Mouse (Mus musculus) midbrain, embryonic 16.5 days (tissue): ENCODE data around the gene Runx2. TPM values are rescaled to one million over a fixed set of nuclear protein-coding genes. Genes with fewer than 3 reads are reported as not detected.
A peak's percentile ranks its signal among the peaks of the same experiment; 100 is the strongest.

Experiments used
- ATAC-seq: fragments of 200-750 bp; cut with Nextera tagmentation; 2 replicates; pipeline ENCODE4 v1.8.0; 2017; ENCODE audit warnings: moderate TSS enrichment
- H3K27ac ChIP-seq: fragments of 300-500 bp; sonication (generic); 2 replicates; pipeline ENCODE4 v1.5.1; 2014; ENCODE audit warnings: mild to moderate bottlenecking, low read length, mixed read lengths
- H3K27me3 ChIP-seq: fragments of 300-500 bp; sonication (generic); 2 replicates; pipeline ENCODE4 v1.6.1; 2014; ENCODE audit warnings: low read depth, low read length, mixed read lengths; ENCODE audit not compliant: control insufficient read depth, insufficient read depth
- H3K36me3 ChIP-seq: fragments of 300-500 bp; sonication (generic); 2 replicates; pipeline ENCODE4 v1.6.1; 2014; ENCODE audit warnings: mild to moderate bottlenecking, low read length, moderate library complexity, mixed read lengths; ENCODE audit not compliant: control insufficient read depth, insufficient read depth
- H3K4me1 ChIP-seq: fragments of 300-500 bp; sonication (generic); 2 replicates; pipeline ENCODE4 v1.6.1; 2014; ENCODE audit warnings: mild to moderate bottlenecking, low read length, mixed read lengths; ENCODE audit not compliant: control insufficient read depth, insufficient read depth
- H3K4me2 ChIP-seq: fragments of 300-500 bp; sonication (generic); 2 replicates; pipeline ENCODE4 v1.6.1; 2014; ENCODE audit warnings: mild to moderate bottlenecking, low read length, mixed read lengths
- H3K4me3 ChIP-seq: fragments of 300-500 bp; sonication (generic); 2 replicates; pipeline ENCODE4 v1.5.1; 2014; ENCODE audit warnings: low read depth, mild to moderate bottlenecking, low read length, moderate library complexity, mixed read lengths
- H3K9ac ChIP-seq: fragments of 300-500 bp; sonication (generic); 2 replicates; pipeline ENCODE4 v1.6.1; 2014; ENCODE audit warnings: low read depth, low read length, mixed read lengths
- H3K9me3 ChIP-seq: fragments of 300-500 bp; sonication (generic); replicated peaks from 2 replicates; pipeline ENCODE4 v1.6.1; 2014; ENCODE audit warnings: mild to moderate bottlenecking, low read length, mixed read lengths; ENCODE audit not compliant: control insufficient read depth, poor library complexity, severe bottlenecking
- WGBS: fragments of 180-500 bp; shearing (Covaris S2); extraction: QIAGEN DNeasy Blood & Tissue Kit; methylation state at CpG from one replicate; pipeline ENCODE4 v1.1.7; 2014; 5-methylcytosine and 5-hydroxymethylcytosine counted together
- polyA plus RNA-seq: library from polyadenylated mRNA; unstranded; fragments of >200 nt; fragmentation: Nextera tagmentation; extraction: Ambion mirVana; gene quantifications from 2 replicates; pipeline ENCODE4 v1.2.1, GENCODE M21; 2015

Gene Runx2
- polyA plus RNA-seq, result 0.30 and 0.53 TPM in 2 replicates

DNA sequence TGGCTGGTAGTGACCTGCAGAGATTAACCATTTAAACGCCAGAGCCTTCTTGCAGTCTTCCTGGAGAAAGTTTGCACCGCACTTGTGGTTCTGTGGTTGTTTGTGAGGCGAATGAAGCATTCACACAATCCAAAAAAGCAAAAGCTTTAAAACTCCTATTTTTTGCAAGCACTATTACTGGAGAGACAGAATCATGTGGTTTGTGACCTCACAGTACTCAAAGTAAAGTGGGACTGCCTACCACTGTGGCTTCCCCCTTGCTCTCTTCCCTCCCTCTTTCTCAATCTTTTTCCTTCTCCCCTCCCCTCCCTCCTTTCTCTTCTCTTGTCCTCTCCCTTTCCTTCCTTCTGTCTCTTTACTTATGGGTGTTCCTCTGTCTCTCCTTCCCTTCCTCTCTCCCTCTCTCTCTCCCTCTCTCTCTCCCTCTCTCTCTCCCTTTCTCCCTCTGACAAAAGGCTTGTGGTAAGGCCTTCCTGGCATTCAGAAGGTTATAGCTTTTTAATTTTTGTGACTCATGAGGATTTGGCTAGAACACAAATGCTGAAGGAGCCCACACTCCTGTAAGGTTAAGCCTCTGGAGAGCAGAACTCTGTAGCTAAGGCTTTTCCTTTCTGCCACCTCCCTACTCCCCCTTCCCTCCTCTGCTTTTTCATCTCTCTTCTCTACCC, at the start of gene Runx2:
Gene Runx2, minus strand, starts transcription at position 290 of the 668 bp plus-strand sequence.
- Histone ChIP-seq H3K4me1 (peaks cover 5% of the 10 kb centered on the region; the same call in 1 of the 2 replicates), H3K9me3 (no peaks in the 10 kb centered on the region), H3K4me2 (peak within 1 kb of the TSS; percentile 20; the same call in 1 of the 2 replicates), H3K27me3 (no peaks in the 10 kb centered on the region), H3K36me3 (no peaks in the 10 kb centered on the region), H3K4me3 (no peak within 1 kb of the TSS), H3K27ac (no peak within 1 kb of the TSS), H3K9ac (no peak within 1 kb of the TSS)
- 29% methylated on average over 3 of the region's 3 CpGs for WGBS
- no peak for ATAC-seq

- Histone ChIP-seq H3K27ac (no peak overlapping the region), H3K36me3 (no peaks in the 10 kb centered on the region), H3K4me2 (no peak overlapping the region), H3K4me3 (no peak overlapping the region), H3K27me3 (no peaks in the 10 kb centered on the region), H3K9ac (no peak overlapping the region), H3K9me3 (no peaks in the 10 kb centered on the region), H3K4me1 (no peaks in the 10 kb centered on the region)
- no peak for ATAC-seq
- WGBS, result 95% methylated on average over 6 of the region's 6 CpGs
Observed at GRCm38 (mm10) chr17:44863165-44863564, 48.6 kb upstream of the Runx2 start.

- Histone ChIP-seq H3K4me1 (no peaks in the 10 kb centered on the region), H3K4me3 (no peak overlapping the region), H3K27ac (no peak overlapping the region), H3K9me3 (no peaks in the 10 kb centered on the region), H3K27me3 (no peaks in the 10 kb centered on the region), H3K9ac (no peak overlapping the region), H3K4me2 (no peak overlapping the region), H3K36me3 (no peaks in the 10 kb centered on the region)
- ATAC-seq, result no peak
- WGBS, result 81% methylated on average over 4 of the region's 4 CpGs
Observed at GRCm38 (mm10) chr17:44842184-44842583, 27.6 kb upstream of the Runx2 start.

GRCm38 (mm10) chr17:44831201-44831600, 16.6 kb upstream of the Runx2 start:
- 78% methylated on average over 1 of the region's 1 CpGs for WGBS

DNA sequence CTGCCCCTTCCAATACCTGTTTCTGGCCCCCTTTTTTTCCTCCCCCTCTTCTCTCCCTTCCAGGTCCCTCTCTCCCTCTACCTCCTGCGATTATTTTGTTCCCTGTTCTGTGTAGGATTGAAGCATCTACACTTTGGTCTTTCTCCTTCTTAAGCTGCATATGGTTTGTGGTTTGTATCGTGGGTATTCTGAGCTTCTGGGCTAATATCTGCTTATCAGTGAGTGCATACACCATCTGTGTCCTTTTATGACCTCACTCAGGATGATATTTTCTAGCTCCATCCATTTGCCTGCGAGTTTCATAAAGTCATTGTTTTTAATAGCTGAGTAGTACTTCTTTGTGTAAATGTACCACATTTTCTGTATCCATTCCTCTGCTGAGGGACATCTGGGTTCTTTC, 15.0 kb upstream of the Runx2 start:
- H3K9me3 ChIP-seq, result no peaks in the 10 kb centered on the region
- no peak overlapping the region for H3K9ac ChIP-seq
- H3K4me3 ChIP-seq, result no peak overlapping the region
- no peaks in the 10 kb centered on the region for H3K36me3 ChIP-seq
- no peak overlapping the region for H3K27ac ChIP-seq
- 94% methylated on average over 3 of the region's 3 CpGs for WGBS
- H3K4me1 ChIP-seq, result no peaks in the 10 kb centered on the region
- no peak overlapping the region for H3K4me2 ChIP-seq
- no peak for ATAC-seq
- no peaks in the 10 kb centered on the region for H3K27me3 ChIP-seq

More at GRCm38 (mm10) chr17:44831201-44831600, 16.6 kb upstream of the Runx2 start:
- H3K36me3 ChIP-seq, result no peaks in the 10 kb centered on the region
- H3K4me1 ChIP-seq, result no peaks in the 10 kb centered on the region
- H3K9me3 ChIP-seq, result no peaks in the 10 kb centered on the region
- H3K4me3 ChIP-seq, result no peak overlapping the region
- H3K9ac ChIP-seq, result no peak overlapping the region
- no peak for ATAC-seq
- H3K4me2 ChIP-seq, result no peak overlapping the region
- H3K27ac ChIP-seq, result no peak overlapping the region
- H3K27me3 ChIP-seq, result no peaks in the 10 kb centered on the region

DNA sequence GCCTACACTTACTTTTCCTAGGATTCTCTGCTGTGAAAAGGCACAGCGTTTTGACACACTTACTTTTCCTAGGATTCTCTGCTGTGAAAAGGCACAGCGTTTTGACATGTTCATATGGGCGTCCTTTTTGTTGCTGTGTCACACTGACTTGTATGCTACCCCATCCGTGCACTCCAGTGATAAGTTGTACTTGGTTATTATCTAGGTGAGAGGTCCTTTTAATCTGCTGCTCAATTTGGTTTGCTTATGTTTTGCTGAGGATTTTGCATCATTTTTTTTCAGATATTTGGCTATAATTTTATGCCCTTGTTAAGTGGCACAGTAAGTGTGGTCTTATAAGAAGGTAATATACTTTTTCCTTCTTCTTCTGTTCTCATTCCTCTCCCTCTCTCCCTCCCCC, 13.4 kb upstream of the Runx2 start:
- H3K9me3 ChIP-seq, result no peaks in the 10 kb centered on the region
- H3K4me2 ChIP-seq, result no peak overlapping the region
- no peak overlapping the region for H3K27ac ChIP-seq
- H3K4me1 ChIP-seq, result no peaks in the 10 kb centered on the region
- 89% methylated on average over 4 of the region's 4 CpGs for WGBS
- H3K9ac ChIP-seq, result no peak overlapping the region
- H3K27me3 ChIP-seq, result no peaks in the 10 kb centered on the region
- no peaks in the 10 kb centered on the region for H3K36me3 ChIP-seq
- H3K4me3 ChIP-seq, result no peak overlapping the region
- no peak for ATAC-seq

GRCm38 (mm10) chr17:44827124-44827523, 12.5 kb upstream of the Runx2 start:
- H3K4me3 ChIP-seq, result no peak overlapping the region
- no peak for ATAC-seq
- no peak overlapping the region for H3K27ac ChIP-seq
- H3K36me3 ChIP-seq, result no peaks in the 10 kb centered on the region
- 86% methylated on average over 3 of the region's 3 CpGs for WGBS
- no peak overlapping the region for H3K9ac ChIP-seq
- no peaks in the 10 kb centered on the region for H3K27me3 ChIP-seq
- no peaks in the 10 kb centered on the region for H3K9me3 ChIP-seq
- no peaks in the 10 kb centered on the region for H3K4me1 ChIP-seq
- no peak overlapping the region for H3K4me2 ChIP-seq

GRCm38 (mm10) chr17:44821940-44822339, 7.3 kb upstream of the Runx2 start:
- WGBS, result 90% methylated on average over 5 of the region's 5 CpGs

GRCm38 (mm10) chr17:44819816-44820215, 5.2 kb upstream of the Runx2 start:
- ATAC-seq, result no peak
- no peak overlapping the region for H3K4me2 ChIP-seq
- 61% methylated on average over 4 of the region's 4 CpGs for WGBS

More at GRCm38 (mm10) chr17:44821940-44822339, 7.3 kb upstream of the Runx2 start:
- no peaks in the 10 kb centered on the region for H3K27me3 ChIP-seq
- H3K4me2 ChIP-seq, result no peak overlapping the region
- H3K9ac ChIP-seq, result no peak overlapping the region
- H3K9me3 ChIP-seq, result no peaks in the 10 kb centered on the region
- no peaks in the 10 kb centered on the region for H3K36me3 ChIP-seq
- H3K4me3 ChIP-seq, result no peak overlapping the region
- H3K27ac ChIP-seq, result no peak overlapping the region
- H3K4me1 ChIP-seq, result no peaks in the 10 kb centered on the region
- no peak; the same call in 1 of the 2 replicates for ATAC-seq

More at GRCm38 (mm10) chr17:44819816-44820215, 5.2 kb upstream of the Runx2 start:
- H3K4me1 ChIP-seq, result peaks cover 4% of the 10 kb centered on the region; the same call in 1 of the 2 replicates
- no peaks in the 10 kb centered on the region for H3K9me3 ChIP-seq
- no peak overlapping the region for H3K9ac ChIP-seq
- H3K27me3 ChIP-seq, result no peaks in the 10 kb centered on the region
- H3K27ac ChIP-seq, result no peak overlapping the region
- no peak overlapping the region for H3K4me3 ChIP-seq
- H3K36me3 ChIP-seq, result no peaks in the 10 kb centered on the region
